Mouse (Mus musculus) gonadal fat pad, adult 2 months (tissue): Measurements from ENCODE around the gene Arid1b. TPM values are rescaled to one million over a fixed set of nuclear protein-coding genes. Genes with fewer than 3 reads are reported as not detected.

ENCODE experiments used
- DNase-seq: peaks from one replicate; pipeline ENCODE4 v3.0.0-alpha.2; 2012; ENCODE audit warnings: low read depth
- polyA plus RNA-seq: library from polyadenylated mRNA; depleted of rRNA; stranded (reverse); fragments of >200 nt; gene quantifications from 2 replicates; pipeline ENCODE4 v1.2.3, GENCODE M21; 2012

Arid1b gene
- polyA plus RNA-seq, 1 experiment, result 23.2 TPM

- DNase-seq, result no peak
Measured at GRCm38 (mm10) chr17:5246688-5247087, 252.6 kb downstream of the Arid1b start.

GRCm38 (mm10) chr17:5247247-5247646 lies 253.1 kb downstream of the Arid1b start:
- no peak for DNase-seq

- DNase-seq, result no peak
Measured at GRCm38 (mm10) chr17:5247737-5248136, 253.6 kb downstream of the Arid1b start.

GRCm38 (mm10) chr17:5248957-5249656 lies 255.0 kb downstream of the Arid1b start:
- DNase-seq, result no peak

- no peak for DNase-seq
Measured at GRCm38 (mm10) chr17:5249681-5250180, 255.6 kb downstream of the Arid1b start.

GRCm38 (mm10) chr17:5252436-5252835 lies 258.3 kb downstream of the Arid1b start:
- no peak for DNase-seq

- no peak for DNase-seq
Measured at GRCm38 (mm10) chr17:5254717-5255617, 260.8 kb downstream of the Arid1b start.

- DNase-seq, result no peak
Measured at GRCm38 (mm10) chr17:5255618-5255933, 261.4 kb downstream of the Arid1b start.

- DNase-seq, result no peak
Measured at GRCm38 (mm10) chr17:5258978-5259377, 264.8 kb downstream of the Arid1b start.

GRCm38 (mm10) chr17:5261131-5261651 lies 267.1 kb downstream of the Arid1b start:
- no peak for DNase-seq

- no peak for DNase-seq
Measured at GRCm38 (mm10) chr17:5261874-5262605, 267.9 kb downstream of the Arid1b start.

GRCm38 (mm10) chr17:5262788-5263187 lies 268.7 kb downstream of the Arid1b start:
- DNase-seq, result no peak

GRCm38 (mm10) chr17:5264783-5265182 lies 270.7 kb downstream of the Arid1b start:
- DNase-seq, result no peak

- no peak for DNase-seq
Measured at GRCm38 (mm10) chr17:5265615-5266014, 271.5 kb downstream of the Arid1b start.

GRCm38 (mm10) chr17:5267747-5268146 lies 273.6 kb downstream of the Arid1b start:
- DNase-seq, result no peak

GRCm38 (mm10) chr17:5269302-5269701 lies 275.2 kb downstream of the Arid1b start:
- DNase-seq, result no peak

- no peak for DNase-seq
Measured at GRCm38 (mm10) chr17:5269774-5270173, 275.6 kb downstream of the Arid1b start.

- no peak for DNase-seq
Measured at GRCm38 (mm10) chr17:5270823-5271222, 276.7 kb downstream of the Arid1b start.

- DNase-seq, result no peak
Measured at GRCm38 (mm10) chr17:5273118-5273517, 279.0 kb downstream of the Arid1b start.

GRCm38 (mm10) chr17:5273685-5274084 lies 279.6 kb downstream of the Arid1b start:
- DNase-seq, result no peak

GRCm38 (mm10) chr17:5274429-5274828 lies 280.3 kb downstream of the Arid1b start:
- DNase-seq, result no peak

GRCm38 (mm10) chr17:5275749-5276148 lies 281.6 kb downstream of the Arid1b start:
- DNase-seq, result no peak
